Mouse (Mus musculus): ENCODE data around the gene Cmtm1. TPM values are rescaled to one million over a fixed set of nuclear protein-coding genes. Genes with fewer than 3 reads are reported as not detected.
A peak's percentile ranks its signal among the peaks of the same experiment; 100 is the strongest.
"Not testable (repeated sequence)": the region's sequence is repeated elsewhere in the genome, so short reads cannot be mapped to it uniquely, and the experiment has no call there.

Cmtm1 gene
- total RNA-seq (2021) = not detected

- not testable (repeated sequence) for DNase-seq (ENCODE audit: extremely low spot score in 1 of 2, low spot score in 1 of 2)
Observed at GRCm38 (mm10) chr8:104309441-104310155, at the start of gene Cmtm1, which contains the start of gene Gm45711. Gene Cmtm1, minus strand, starts transcription at chr8:104310145. Gene Gm45711, minus strand, starts transcription at chr8:104310081.

- DNase-seq (ENCODE audit: extremely low spot score in 1 of 2, low spot score in 1 of 2) = no peak
Observed at GRCm38 (mm10) chr8:104358637-104359036, 48.7 kb upstream of the Cmtm1 start.

- no peak for DNase-seq (ENCODE audit: extremely low spot score in 1 of 2, low spot score in 1 of 2)
Observed at GRCm38 (mm10) chr8:104354504-104354903, 44.6 kb upstream of the Cmtm1 start.

- DNase-seq (ENCODE audit: extremely low spot score in 1 of 2, low spot score in 1 of 2) = no peak
Observed at GRCm38 (mm10) chr8:104353186-104353585, 43.2 kb upstream of the Cmtm1 start.

GRCm38 (mm10) chr8:104350047-104350446, 40.1 kb upstream of the Cmtm1 start:
- no peak for DNase-seq (ENCODE audit: extremely low spot score in 1 of 2, low spot score in 1 of 2)

GRCm38 (mm10) chr8:104348971-104349370, 39.0 kb upstream of the Cmtm1 start:
- DNase-seq (ENCODE audit: extremely low spot score in 1 of 2, low spot score in 1 of 2) = no peak

- no peak for DNase-seq (ENCODE audit: extremely low spot score in 1 of 2, low spot score in 1 of 2)
Observed at GRCm38 (mm10) chr8:104346706-104347105, 36.8 kb upstream of the Cmtm1 start.

GRCm38 (mm10) chr8:104344622-104345021, 34.7 kb upstream of the Cmtm1 start:
- no peak for DNase-seq (ENCODE audit: extremely low spot score in 1 of 2, low spot score in 1 of 2)

- peak; percentile 84 to 94 for DNase-seq (ENCODE audit: extremely low spot score in 1 of 2, low spot score in 1 of 2)
Observed at GRCm38 (mm10) chr8:104343957-104344356, 34.0 kb upstream of the Cmtm1 start.

GRCm38 (mm10) chr8:104342426-104342825, 32.5 kb upstream of the Cmtm1 start:
- DNase-seq (ENCODE audit: extremely low spot score in 1 of 2, low spot score in 1 of 2) = no peak

- DNase-seq (ENCODE audit: extremely low spot score in 1 of 2, low spot score in 1 of 2) = no peak
Observed at GRCm38 (mm10) chr8:104341678-104342077, 31.7 kb upstream of the Cmtm1 start.

GRCm38 (mm10) chr8:104341106-104341561, 31.2 kb upstream of the Cmtm1 start:
- DNase-seq (ENCODE audit: extremely low spot score in 1 of 2, low spot score in 1 of 2) = peak in 1 of 2 experiments; percentile 28

GRCm38 (mm10) chr8:104340233-104341105, 30.5 kb upstream of the Cmtm1 start:
- peak; percentile 50 to 65 for DNase-seq (ENCODE audit: extremely low spot score in 1 of 2, low spot score in 1 of 2)

- no peak for DNase-seq (ENCODE audit: extremely low spot score in 1 of 2, low spot score in 1 of 2)
Observed at GRCm38 (mm10) chr8:104339983-104340232, 30.0 kb upstream of the Cmtm1 start.

- no peak for DNase-seq (ENCODE audit: extremely low spot score in 1 of 2, low spot score in 1 of 2)
Observed at GRCm38 (mm10) chr8:104339229-104339982, 29.5 kb upstream of the Cmtm1 start, which contains the start of gene Cmtm3. Gene Cmtm3, plus strand, starts transcription at chr8:104339410.

- no peak for DNase-seq (ENCODE audit: extremely low spot score in 1 of 2, low spot score in 1 of 2)
Observed at GRCm38 (mm10) chr8:104337890-104338289, 27.9 kb upstream of the Cmtm1 start.

- no peak for DNase-seq (ENCODE audit: extremely low spot score in 1 of 2, low spot score in 1 of 2)
Observed at GRCm38 (mm10) chr8:104336806-104337205, 26.9 kb upstream of the Cmtm1 start.

GRCm38 (mm10) chr8:104334196-104334595, 24.3 kb upstream of the Cmtm1 start:
- no peak for DNase-seq (ENCODE audit: extremely low spot score in 1 of 2, low spot score in 1 of 2)

- no peak for DNase-seq (ENCODE audit: extremely low spot score in 1 of 2, low spot score in 1 of 2)
Observed at GRCm38 (mm10) chr8:104333786-104334185, 23.8 kb upstream of the Cmtm1 start.

- DNase-seq (ENCODE audit: extremely low spot score in 1 of 2, low spot score in 1 of 2) = no peak
Observed at GRCm38 (mm10) chr8:104332665-104333631, 23.0 kb upstream of the Cmtm1 start.

Data from layer of hippocampus, postnatal 25 days (tissue).